ENCODE assay signal across 8 mouse cellular contexts in genomic region chr10:85625170-85625686, GRCm38 (mm10).
DNase-seq lines count a peak whose midpoint lies in the region; ATAC-seq lines count a peak whose summit lies in the region.

No protein-coding gene starts in this region.

- peak overlapping the region; percentile 46; the same call in 1 of the 2 replicates for H3K4me3 ChIP-seq in kidney, embryonic 16.5 days (ENCODE audit: low read length)
- no peak overlapping the region for H3K4me3 ChIP-seq in hindbrain, embryonic 14.5 days (replicated peaks; ENCODE audit: low read length)
- H3K4me3 ChIP-seq in neural tube, embryonic 12.5 days = no peak overlapping the region

- peak overlapping the region; percentile 73 for H3K4me2 ChIP-seq in kidney, embryonic 16.5 days (replicated peaks; ENCODE audit: low read depth, low read length)
- H3K4me2 ChIP-seq in hindbrain, embryonic 14.5 days (replicated peaks) = peak overlapping the region; percentile 52
- peak overlapping the region; percentile 69 for H3K4me2 ChIP-seq in neural tube, embryonic 12.5 days (replicated peaks)

- no peak for ATAC-seq in kidney, embryonic 16.5 days (ENCODE audit: low FRiP score, low TSS enrichment)
- ATAC-seq in hindbrain, embryonic 14.5 days (ENCODE audit: low FRiP score) = no peak
- no peak for ATAC-seq in neural tube, embryonic 12.5 days (ENCODE audit: low FRiP score, low read depth)
- no peak for ATAC-seq in megakaryocyte progenitor cell, adult 5-6 weeks (replicated peaks; ENCODE audit: poor library complexity)
- no peak for ATAC-seq in CD4-positive, CD25-positive, alpha-beta regulatory T cell, adult 4 months

- H3K27me3 ChIP-seq in kidney, embryonic 16.5 days (ENCODE audit: insufficient read depth, low read length) = no peaks in the 10 kb centered on the region
- H3K27me3 ChIP-seq in hindbrain, embryonic 14.5 days (ENCODE audit: control insufficient read depth, insufficient read depth, low read length) = no peaks in the 10 kb centered on the region
- no peaks in the 10 kb centered on the region for H3K27me3 ChIP-seq in neural tube, embryonic 12.5 days (replicated peaks)

- WGBS in kidney, embryonic 16.5 days = 67% methylated on average over 4 of the region's 4 CpGs
- WGBS in hindbrain, embryonic 14.5 days = 56% methylated on average over 4 of the region's 4 CpGs
- WGBS in neural tube, embryonic 12.5 days = 60% methylated on average over 4 of the region's 4 CpGs

- no peaks in the 10 kb centered on the region for H3K36me3 ChIP-seq in kidney, embryonic 16.5 days (ENCODE audit: insufficient read depth, low read length)
- H3K36me3 ChIP-seq in hindbrain, embryonic 14.5 days (replicated peaks; ENCODE audit: control insufficient read depth, insufficient read depth) = 0 out of 2 replicates have a peak, but pooled peaks cover 4% of the 10 kb centered on the region
- H3K36me3 ChIP-seq in neural tube, embryonic 12.5 days = no peaks in the 10 kb centered on the region

- DNase-seq in kidney, adult 11 months = no peak
- peak; percentile 50 to 63 for DNase-seq in cerebellum, postnatal 10 days
- no peak for DNase-seq in hindbrain, embryonic 14.5 days (ENCODE audit: low spot score)
- DNase-seq in ovary, adult 18-20 months (ENCODE audit: low spot score) = no peak

- H3K9me3 ChIP-seq in kidney, embryonic 16.5 days (ENCODE audit: low read length) = no peaks in the 10 kb centered on the region
- no peaks in the 10 kb centered on the region for H3K9me3 ChIP-seq in hindbrain, embryonic 14.5 days (ENCODE audit: control insufficient read depth, low read length)
- H3K9me3 ChIP-seq in neural tube, embryonic 12.5 days = no peaks in the 10 kb centered on the region

- H3K9ac ChIP-seq in kidney, embryonic 16.5 days (replicated peaks; ENCODE audit: low read length) = no peak overlapping the region
- peak overlapping the region; percentile 34; the same call in 1 of the 2 replicates for H3K9ac ChIP-seq in hindbrain, embryonic 14.5 days
- H3K9ac ChIP-seq in neural tube, embryonic 12.5 days = no peak overlapping the region

- no peak overlapping the region for H3K27ac ChIP-seq in kidney, embryonic 16.5 days (ENCODE audit: low read length)
- no peak overlapping the region for H3K27ac ChIP-seq in hindbrain, embryonic 14.5 days
- H3K27ac ChIP-seq in neural tube, embryonic 12.5 days = no peak overlapping the region

- H3K4me1 ChIP-seq in kidney, embryonic 16.5 days (ENCODE audit: insufficient read depth, low read length) = peaks cover 4% of the 10 kb centered on the region; the same call in 1 of the 2 replicates
- H3K4me1 ChIP-seq in hindbrain, embryonic 14.5 days (replicated peaks; ENCODE audit: control insufficient read depth, insufficient read depth, low read length) = no peaks in the 10 kb centered on the region
- H3K4me1 ChIP-seq in neural tube, embryonic 12.5 days = no peaks in the 10 kb centered on the region

Comparison
In these comparisons a context has a peak if more than half of its experiments do, and no peak if none do; other contexts are left out.
1. DNase-seq: peak in cerebellum, postnatal 10 days (2 of 2); none in kidney, adult 11 months (single experiment), hindbrain, embryonic 14.5 days (single experiment) and ovary, adult 18-20 months (single experiment).
2. Peak in every context shown above with its lines, with median percentiles within 50 percentile points of each other: H3K4me2 ChIP-seq.